Mouse (Mus musculus) thymus, postnatal 36 days (tissue): ENCODE results near the gene Pknox1.
A peak's percentile ranks its signal among the peaks of the same experiment; 100 is the strongest.
"Not testable (repeated sequence)": the region's sequence is repeated elsewhere in the genome, so short reads cannot be mapped to it uniquely, and the experiment has no call there.

Experiments
- DNase-seq, 2 experiments: peaks; one replicate each; pipeline ENCODE4 v3.0.0; 2022; ENCODE audit warnings: mixed read lengths in 2 of 2

Pknox1 gene

DNA sequence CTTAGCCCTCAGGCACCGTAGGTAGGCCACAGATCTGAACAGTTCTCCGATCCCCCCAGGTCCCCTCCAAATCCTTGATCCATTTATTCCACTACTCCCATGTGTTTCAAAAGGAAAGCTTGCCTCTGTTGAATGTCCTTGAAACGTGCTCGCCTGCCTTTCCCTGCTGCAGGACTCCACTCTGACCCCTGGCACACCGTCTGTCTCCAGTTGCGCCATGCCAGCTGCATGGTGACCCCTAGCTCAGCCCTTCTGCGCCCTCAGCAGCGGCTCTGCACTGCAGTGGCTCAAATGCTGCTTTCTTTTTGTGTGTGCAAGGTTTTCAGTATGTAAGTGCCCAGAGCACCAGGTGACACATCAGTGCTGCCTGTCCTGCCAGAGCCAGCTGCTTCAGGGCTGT is 34.1 kb downstream of the Pknox1 start:
- DNase-seq, result no peak

DNA sequence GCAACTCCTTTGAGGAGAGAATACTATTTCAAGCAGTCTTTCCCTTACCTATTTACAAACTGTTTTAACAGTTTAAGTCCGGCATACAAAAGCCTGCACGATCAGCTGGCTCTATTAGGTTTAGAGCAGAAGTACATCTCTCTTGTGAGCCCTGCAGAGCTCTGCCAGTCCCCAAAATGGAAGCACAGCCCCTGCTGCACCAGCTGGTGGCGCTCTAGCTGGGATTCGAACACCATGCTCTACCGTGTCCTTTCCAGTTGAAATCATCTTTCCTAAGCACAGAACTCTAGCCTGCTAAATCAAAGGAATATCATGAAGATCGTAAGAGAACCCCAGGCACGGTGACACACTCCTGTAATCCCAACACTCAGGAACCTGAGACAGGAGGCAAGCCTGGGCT is 41.9 kb downstream of the Pknox1 start:
- no peak for DNase-seq

DNA sequence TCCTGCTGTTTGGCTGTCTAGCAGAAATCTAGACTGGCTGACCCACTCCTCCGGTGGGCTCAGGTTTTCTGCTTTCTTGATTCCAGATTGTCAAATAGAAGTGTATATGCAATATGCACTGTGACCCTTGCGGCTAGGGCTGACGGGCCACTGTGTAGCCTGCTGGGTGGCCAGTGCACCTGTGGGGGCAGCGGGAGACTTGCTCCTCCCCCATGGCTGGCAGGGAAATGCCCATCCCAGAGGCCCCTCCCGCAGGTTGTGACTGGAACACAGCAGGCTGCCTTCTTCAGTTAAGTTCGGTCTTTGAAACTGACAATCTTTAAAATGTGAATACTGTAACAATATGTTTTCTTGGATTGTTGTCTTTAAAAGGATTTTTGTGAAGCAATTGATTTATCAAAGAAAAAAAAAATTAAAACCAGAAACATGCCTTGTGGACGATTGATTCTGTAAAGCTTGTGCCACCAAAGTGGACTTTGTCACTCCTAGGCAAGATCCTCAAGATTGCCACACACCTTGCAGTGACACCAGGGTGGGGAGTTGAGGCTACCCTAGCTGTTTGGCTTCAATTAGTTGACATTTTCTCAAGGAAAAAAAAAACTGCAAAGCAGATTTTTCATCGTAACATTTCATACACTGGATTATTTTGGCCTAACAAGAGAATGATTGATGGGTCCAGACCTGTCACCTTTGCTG is 42.9 kb downstream of the Pknox1 start:
- DNase-seq, result no peak

DNA sequence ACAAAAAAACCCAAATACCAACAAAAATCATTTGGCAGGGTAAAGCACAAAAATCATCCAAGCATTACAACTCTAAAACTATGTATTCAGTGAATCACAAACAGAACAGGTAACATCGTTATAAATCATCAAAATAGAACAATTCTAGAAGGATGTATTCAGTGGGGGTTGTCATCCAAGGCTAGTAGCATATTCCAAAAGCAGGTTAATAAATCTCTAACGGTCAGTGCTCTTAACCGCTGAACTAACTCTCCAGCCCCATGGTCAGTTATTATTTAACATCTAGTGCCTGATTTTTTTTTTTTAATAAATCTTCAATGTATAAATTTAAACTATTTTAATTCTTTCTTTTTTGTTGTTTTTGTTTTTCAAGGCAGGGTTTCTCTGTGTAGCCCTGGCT is 44.6 kb downstream of the Pknox1 start:
- DNase-seq, result not testable (repeated sequence)

DNA sequence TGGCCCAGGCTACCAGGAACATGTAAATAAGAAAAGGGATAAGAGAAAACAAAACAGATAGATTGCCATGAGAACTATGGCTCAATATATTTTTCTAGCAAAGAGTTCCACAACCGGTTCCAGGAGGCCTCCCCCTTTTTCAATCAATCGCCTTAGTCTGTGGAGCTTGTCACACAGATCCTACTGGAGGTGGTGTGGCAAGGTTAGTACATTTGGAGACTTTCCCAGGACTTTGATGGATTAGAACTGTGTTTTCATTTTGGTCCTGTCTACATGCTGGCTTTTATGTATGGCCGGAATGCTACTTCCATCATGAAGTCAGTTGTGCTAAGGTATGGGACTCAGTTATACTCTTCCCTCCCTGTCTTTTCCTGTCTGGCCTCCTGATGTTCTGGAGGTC is 45.4 kb downstream of the Pknox1 start:
- DNase-seq, result no peak

DNA sequence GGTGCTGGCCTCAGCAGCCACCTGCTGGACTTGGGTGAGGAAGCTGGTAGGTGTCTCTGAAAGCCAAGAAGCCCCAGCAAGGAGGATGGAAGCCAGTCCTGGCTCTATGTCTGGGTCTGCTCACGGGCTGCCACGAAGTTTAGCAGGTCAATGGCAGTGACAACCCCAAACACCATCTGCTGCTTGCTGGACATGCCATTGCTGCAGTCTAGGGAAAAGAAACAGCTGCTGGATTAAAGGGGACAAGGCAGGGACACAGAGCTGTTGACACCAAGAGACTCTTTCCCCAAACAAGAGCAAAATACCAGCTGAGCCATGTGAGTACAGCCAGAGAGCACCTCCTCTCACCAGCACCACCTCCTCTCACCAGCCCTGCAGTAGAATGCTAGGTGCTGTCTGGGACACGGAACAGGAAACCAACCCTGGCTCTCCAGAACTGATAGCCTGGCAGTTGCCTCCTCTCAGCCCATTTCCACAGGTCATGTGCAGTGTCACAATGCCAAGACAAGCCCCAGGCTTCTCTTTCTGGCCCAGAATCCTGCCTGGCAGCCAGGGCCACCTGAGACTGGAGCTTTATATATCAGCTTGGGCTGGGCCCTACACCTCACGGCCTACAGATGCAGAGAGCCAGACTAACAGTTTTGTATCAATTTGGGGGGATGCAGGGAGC is 48.7 kb downstream of the Pknox1 start:
- DNase-seq, result no peak

- no peak for DNase-seq
Observed at GRCm38 (mm10) chr17:31623101-31623500, 58.6 kb downstream of the Pknox1 start.

GRCm38 (mm10) chr17:31627961-31628360 is 63.4 kb downstream of the Pknox1 start:
- no peak for DNase-seq

DNA sequence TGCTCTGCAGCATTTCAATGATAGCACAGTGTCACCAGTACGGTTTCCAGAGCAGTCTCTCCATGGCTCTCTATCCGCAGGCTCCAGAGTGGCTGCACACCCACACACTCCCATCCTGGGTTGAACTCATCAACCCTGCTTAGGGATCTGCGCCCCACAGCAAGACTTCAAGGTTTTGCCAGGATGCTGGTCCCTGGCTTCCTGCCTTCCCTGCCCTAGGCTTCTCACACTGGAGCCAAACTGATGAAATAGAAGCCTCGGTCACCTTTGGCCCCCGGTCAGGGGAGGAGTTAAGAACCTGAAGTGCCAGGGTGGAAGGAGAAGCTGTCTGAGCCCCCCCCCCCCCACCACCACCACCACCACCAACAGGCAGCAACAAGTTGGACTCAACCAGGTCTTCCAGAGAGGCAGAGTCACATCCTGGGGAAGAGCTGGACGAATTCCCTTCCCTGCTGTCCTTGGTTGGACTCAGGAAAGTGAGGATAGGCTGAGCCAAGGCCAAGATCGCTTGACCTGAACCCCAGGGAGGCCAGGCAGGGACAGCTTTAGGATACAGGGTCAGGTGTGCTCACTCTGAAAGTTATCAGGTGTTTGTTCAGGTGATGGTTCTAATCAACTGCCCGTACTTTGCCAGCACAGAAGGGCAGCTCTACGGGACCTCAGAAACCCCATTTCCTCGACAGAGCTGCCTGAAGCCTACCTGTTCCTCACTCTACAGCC is 66.7 kb downstream of the Pknox1 start:
- no peak for DNase-seq

DNA sequence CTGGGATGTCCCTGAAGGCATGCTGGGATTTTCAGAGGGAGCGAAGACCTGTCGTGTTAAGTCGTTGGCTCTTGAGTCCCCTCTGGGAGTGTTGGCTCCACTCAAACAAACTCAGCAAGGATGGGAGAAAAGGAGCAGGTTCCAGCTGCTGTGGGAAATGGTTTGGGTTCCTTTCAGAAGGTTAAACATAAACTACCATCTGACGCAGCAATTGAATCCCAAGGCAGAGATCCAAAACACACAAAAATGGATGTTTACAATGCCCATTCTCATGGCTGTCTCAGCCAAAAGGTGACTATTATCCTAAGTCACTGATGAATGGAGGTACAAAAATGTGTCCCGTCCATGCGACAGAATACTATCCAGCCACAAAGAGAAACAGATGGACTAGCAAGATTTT is 68.5 kb downstream of the Pknox1 start:
- no peak for DNase-seq

DNA sequence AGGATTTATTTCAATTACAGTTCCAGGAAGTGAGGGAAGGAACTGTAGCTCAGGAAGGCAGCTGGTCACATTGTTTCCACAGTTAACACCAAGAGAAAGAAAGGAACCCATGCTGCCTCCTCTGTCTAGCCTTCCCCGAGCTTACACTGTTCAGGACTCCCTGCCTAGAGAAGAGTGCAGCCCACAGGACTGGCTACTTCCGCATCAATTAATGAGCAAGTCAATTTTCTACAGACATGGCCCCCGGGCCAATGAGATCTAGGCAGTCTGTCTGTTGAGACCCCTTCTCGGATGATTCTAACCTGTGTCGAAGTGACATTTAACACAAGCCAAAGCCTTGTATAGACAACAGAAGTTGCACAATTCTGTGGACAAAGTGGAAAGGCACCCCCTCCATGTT is 70.4 kb downstream of the Pknox1 start:
- no peak for DNase-seq

GRCm38 (mm10) chr17:31635781-31636180 is 71.2 kb downstream of the Pknox1 start:
- DNase-seq, result no peak

DNA sequence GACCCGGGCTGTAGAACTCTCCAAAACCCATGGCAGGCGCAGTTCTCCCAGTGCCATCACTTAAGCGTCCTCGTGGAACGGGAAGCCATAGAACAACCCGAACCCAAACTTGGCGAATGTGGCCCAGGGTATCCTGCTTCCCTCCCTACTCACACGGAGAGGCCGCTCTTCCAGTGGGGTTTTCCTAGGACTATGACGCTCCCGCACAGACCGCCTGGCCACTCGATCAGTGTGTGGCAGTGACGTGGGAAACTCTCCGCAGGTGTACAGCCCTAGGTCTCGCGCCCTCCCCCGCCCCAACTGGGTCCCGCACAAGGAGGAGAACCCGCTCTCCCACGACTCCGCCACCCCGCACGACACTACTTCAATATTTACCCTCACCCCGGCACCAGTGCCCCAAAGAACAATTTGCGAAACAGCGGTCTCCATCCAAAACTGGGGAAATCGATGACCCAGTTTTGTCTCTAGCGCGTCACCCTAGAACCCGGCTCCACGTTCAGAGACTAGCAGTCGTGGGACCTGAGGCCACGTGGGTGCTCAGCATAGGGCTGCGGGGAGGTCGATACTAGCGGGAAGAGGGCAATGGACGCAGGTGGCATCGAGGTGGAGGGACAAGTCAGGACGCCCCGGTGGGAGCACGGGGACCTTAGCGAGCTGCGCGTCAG is 71.9 kb downstream of the Pknox1 start:
- DNase-seq, result no peak

GRCm38 (mm10) chr17:31636942-31637811 is 72.6 kb downstream of the Pknox1 start, which contains the start of gene Cbs:
Gene Cbs, minus strand, starts transcription at chr17:31637238.
- DNase-seq, result peak; percentile 55 to 65

GRCm38 (mm10) chr17:31637866-31638570 is 73.5 kb downstream of the Pknox1 start:
- no peak for DNase-seq

GRCm38 (mm10) chr17:31639651-31640050 is 75.1 kb downstream of the Pknox1 start:
- DNase-seq, result no peak

DNA sequence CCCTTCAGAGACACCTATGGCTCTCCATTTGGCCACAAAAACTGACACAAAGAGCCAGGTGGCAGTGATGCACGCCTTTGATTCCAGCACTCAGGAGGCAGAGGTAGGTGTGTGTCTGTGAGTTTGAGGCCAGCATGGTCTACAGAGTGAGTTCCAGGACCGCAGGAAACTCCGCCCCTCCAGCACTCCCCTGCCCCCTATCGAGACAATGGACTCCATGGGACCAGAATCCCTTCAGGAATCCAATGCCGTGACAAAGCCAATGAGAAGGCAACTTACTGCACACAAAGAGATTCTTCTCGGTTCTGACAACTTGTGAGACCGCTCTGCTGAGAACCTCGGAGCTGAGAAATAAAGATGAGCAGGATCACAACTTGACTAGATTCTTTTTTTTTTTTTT is 77.8 kb downstream of the Pknox1 start:
- DNase-seq, result no peak

GRCm38 (mm10) chr17:31642913-31643312 is 78.4 kb downstream of the Pknox1 start:
- DNase-seq, result no peak

DNA sequence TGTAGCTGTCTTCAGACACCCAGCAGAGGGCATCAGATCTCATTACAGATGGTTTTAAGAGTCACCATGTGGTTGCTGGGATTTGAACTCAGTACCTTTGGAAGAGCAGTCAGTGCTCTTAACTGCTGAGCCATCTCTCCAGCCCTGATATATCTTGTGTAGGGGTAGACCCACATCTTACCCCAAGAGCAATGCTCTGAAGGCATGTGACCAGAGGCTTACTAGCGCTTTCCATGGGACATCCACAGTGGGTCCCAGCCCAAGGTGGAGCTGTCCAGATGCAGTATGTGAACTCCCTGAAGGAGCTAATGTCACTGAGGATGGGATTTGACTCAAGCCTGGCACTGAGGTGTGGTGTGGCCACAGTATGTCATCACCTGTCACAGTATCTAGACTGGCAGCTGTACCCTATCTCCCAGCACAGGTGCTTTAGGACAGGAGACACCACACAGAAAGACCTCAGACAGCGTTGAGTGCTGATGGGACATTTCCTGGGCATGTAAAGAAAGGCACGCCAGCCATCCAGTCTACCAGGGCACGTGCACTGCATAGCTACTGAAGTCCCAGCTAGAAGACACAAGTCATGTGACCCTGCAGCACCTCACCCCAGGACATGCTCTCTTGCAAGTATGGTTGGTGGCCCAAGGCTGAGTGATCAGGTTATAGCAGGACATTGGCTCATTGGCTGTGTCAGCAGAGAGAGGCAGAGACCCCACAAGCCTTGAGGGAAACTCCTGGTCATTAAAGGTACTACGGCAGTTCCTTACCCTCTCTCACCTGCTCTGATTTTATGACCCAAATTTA is 81.9 kb downstream of the Pknox1 start:
- no peak for DNase-seq

- DNase-seq, result no peak
Observed at GRCm38 (mm10) chr17:31652152-31652551, 87.6 kb downstream of the Pknox1 start.

DNA sequence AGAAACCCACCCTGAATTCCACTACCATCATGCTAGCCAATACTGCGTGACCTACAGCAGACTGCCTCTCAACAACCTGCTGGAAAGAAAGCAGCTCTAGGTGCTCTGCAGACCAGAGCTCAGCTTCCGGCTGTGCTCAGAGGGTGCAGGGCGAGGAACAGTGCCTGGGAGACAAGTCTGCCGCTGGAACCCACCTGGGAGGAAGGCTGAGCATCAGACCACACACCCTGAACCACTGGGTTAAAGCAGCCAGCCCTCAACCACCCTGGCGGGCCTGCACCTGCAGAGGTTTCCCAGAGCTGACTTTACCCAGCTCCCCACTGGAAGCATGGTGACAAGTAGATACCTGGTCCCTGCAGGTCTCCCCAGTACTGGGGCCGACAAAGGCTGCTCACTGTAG is 88.7 kb downstream of the Pknox1 start:
- peak; percentile 51 to 71 for DNase-seq
